Mouse (Mus musculus) cortical plate, adult 2 months (tissue): Measurements from ENCODE around the gene Fam120a. TPM values are rescaled to one million over a fixed set of nuclear protein-coding genes. Genes with fewer than 3 reads are reported as not detected.

Source experiments
- H3K27ac ChIP-seq: fragments of 200-500 bp; 2 replicates; pipeline ENCODE4 v1.5.1; 2012; ENCODE audit warnings: low read length, control low read depth, inconsistent platforms; ENCODE audit not compliant: insufficient read depth
- H3K4me1 ChIP-seq: fragments of 200-500 bp; 2 replicates; pipeline ENCODE4 v1.6.1; 2011; ENCODE audit warnings: low read length; ENCODE audit not compliant: control insufficient read depth, insufficient read depth
- H3K4me3 ChIP-seq: fragments of 200-500 bp; 2 replicates; pipeline ENCODE4 v1.5.1; 2011; ENCODE audit warnings: mild to moderate bottlenecking, low read length, control low read depth; ENCODE audit not compliant: insufficient read depth
- CTCF ChIP-seq: fragments of 200-500 bp; IDR thresholded peaks from 2 replicates; pipeline ENCODE4 v1.5.1; 2011; ENCODE audit warnings: mild to moderate bottlenecking, control low read depth, low read length; ENCODE audit not compliant: insufficient read depth; ENCODE audit errors: extremely low read depth
- POLR2A ChIP-seq: fragments of 200-500 bp; IDR thresholded peaks from 2 replicates; pipeline ENCODE4 v1.6.1; 2011; ENCODE audit warnings: mild to moderate bottlenecking, low read length, control low read depth; ENCODE audit not compliant: insufficient read depth; ENCODE audit errors: extremely low read depth
- polyA plus RNA-seq: library from polyadenylated mRNA; depleted of rRNA; stranded (reverse); fragments of >200 nt; gene quantifications from 2 replicates; pipeline ENCODE4 v1.2.3, GENCODE M21; 2012; rRNA removed

Fam120a gene
- polyA plus RNA-seq, 1 experiment: 81.6 TPM

DNA sequence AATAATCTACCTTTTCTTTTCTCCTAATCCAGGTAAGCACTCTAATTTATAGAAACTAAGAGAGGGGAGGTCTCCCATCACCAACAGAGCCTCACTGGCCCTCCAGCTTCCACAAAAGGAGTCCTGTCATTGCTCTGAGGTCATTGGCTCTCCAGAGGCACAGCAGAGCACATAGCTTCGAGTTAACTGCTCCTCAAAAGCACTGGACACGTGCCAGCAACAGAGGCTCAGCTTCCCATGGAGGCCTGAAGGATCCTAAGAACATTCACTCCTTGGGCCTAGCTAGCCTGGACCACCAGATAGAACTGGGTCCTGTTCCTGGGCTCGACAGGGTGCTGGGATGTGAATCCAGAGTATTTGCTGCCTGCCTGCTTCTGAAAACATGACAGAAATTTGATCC is 118.7 kb downstream of the Fam120a start:
- Histone ChIP-seq H3K4me3 (no peak overlapping the region), H3K27ac (no peak overlapping the region), H3K4me1 (peaks cover 5% of the 10 kb centered on the region; the same call in 1 of the 2 replicates)
- TF ChIP-seq POLR2A (no peak), CTCF (no peak)

DNA sequence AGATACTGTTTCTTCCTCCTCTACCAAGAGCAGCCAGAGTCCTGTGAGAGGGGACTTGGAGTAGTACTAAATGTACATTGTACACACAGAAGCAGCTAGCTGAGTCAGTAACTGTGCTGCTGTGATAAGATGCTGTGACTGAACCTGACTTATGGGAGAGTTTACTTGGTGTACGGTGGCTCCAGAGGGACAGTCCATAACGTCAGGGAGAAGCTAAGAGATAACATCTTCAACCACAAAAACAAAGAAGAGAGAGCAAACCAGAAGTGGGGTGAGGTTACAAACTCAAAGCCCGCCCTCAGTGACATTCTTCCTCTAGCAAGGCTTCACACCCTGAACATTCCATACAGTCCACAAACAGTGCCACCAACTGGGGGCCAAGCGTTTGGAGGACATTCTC is 122.5 kb downstream of the Fam120a start:
- H3K4me1 ChIP-seq: peaks cover 2% of the 10 kb centered on the region; the same call in 1 of the 2 replicates
- TF ChIP-seq POLR2A: no peak
- TF ChIP-seq CTCF: no peak
- no peak overlapping the region for H3K27ac ChIP-seq
- H3K4me3 ChIP-seq: no peak overlapping the region

DNA sequence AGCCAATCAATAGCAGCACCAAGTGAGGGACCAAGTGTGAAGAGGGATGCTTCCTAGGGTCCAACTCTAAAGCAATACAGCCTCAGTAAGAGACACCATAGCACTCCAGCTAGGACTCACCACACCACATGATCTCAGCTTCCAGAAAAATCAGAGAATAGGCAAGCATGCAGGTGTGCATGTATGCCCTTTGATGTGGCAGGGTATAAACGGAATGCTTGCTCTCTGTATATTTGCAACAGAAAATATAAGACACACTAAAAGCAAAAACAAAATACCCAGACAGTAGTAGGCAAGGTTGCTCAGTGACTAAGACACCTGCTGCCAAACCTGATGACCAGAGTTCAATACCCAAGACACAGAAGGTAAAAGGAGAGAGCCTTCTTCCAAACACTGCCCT is 124.3 kb downstream of the Fam120a start:
- Histone ChIP-seq H3K27ac (no peak overlapping the region), H3K4me1 (peaks cover 2% of the 10 kb centered on the region; the same call in 1 of the 2 replicates), H3K4me3 (no peak overlapping the region)
- no peak for TF ChIP-seq POLR2A
- TF ChIP-seq CTCF: no peak

DNA sequence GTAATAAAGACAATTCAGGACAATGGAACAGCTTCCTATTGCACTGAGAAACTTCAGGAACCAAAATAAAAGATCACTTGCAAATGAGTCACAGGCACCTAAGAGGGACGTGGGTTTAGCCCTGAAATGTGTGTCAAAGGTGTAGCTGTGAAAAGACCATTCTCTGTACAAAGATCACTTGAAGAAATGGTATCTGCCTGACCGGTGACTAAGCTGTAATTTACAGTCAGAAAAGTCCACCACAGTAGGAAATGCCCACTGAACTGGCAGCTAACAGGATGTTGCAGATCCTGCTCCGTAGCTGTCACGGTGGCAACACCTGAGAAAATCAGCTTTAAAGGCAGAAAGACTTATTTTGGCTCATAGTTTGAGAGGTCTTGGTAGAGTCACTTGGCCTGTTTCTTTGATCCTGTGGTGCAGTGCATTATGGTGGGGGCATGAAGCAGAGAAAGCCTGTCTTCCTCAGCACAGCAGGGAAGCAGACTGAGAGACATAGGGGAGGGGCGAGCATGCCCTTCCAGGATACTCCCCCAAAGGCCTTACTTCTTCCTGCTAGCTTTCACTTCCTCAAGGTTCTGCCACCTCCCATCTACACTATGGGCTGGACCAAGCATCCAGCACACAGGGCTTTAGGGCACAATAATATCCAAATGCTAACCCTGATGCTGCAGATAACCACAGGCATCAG is 125.8 kb downstream of the Fam120a start:
- Histone ChIP-seq H3K27ac (no peak overlapping the region), H3K4me1 (peaks cover 2% of the 10 kb centered on the region; the same call in 1 of the 2 replicates), H3K4me3 (no peak overlapping the region)
- no peak for TF ChIP-seq POLR2A
- no peak for TF ChIP-seq CTCF

DNA sequence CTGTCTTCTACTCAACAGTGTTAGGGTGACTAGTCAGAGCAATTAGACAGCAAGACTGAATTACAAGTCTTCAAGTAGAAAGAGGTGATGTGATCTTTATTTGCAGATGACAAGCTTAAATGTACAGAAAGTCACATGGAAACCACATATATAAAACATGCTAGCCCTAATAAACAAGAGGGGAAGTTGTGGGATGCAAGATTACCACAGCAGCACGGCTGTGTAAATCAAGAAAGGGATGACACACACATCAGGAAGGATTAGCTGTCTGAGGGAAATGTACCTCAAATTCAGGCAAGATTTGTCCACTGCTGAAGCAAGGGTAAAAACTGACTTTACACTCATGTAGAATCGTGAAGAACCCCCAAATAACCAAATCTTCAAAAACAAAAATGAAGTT is 129.5 kb downstream of the Fam120a start:
- Histone ChIP-seq H3K27ac (no peak overlapping the region), H3K4me1 (no peaks in the 10 kb centered on the region; the same call in 1 of the 2 replicates), H3K4me3 (no peak overlapping the region)
- no peak for TF ChIP-seq CTCF
- no peak for TF ChIP-seq POLR2A

DNA sequence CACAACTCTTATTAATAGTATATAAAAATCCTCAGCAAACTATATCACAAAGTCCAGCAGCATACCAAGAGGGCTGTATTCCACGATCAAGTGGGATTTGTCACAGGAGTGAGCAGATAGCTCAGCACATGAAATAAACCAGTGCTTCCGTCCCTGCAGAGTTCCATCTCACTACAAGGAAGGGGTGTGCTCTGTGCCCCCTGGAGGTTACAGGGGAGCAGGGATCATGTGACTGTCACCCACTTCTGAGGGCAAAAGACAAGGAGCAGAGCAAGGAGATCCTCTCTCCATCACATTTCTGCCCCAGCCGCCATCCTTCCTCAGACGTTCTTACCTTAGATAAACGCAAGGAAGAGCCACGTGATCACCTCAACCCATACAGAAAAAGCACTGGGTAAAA is 130.3 kb downstream of the Fam120a start:
- TF ChIP-seq CTCF: no peak
- no peak for TF ChIP-seq POLR2A
- Histone ChIP-seq H3K4me3 (no peak overlapping the region), H3K27ac (no peak overlapping the region), H3K4me1 (no peaks in the 10 kb centered on the region; the same call in 1 of the 2 replicates)

DNA sequence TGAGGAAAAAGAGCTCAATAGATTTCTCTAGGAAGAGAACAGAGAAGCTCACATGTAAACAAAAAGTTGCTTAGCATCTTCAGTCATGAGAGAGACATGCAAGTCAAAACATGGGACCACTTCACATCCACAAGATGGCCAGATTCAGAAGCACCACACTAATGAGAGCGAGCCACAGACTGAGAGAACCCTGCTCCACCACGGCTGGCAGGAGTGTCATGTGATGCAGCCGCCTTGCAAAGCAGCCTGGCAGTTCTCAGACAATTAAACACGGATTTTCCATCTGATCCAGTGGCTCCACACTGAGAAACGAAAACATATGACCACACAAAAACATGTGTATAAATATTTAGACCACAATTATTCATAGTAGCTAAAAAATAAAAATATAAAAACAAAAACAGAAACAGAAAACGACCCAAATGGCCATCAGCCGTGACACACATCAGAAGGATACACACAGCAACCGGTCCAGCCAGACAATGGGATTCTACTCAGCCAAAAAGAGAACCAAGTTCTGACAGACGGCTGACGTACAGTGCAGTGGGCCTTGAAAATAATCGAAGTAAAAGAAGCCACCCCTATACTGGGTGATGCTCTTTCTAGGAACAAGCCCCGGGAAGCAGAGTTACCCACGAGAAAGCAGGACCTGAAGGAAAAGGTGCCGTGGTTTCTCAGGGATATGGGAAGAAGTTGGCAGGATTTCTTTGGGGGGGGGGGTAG is 137.1 kb downstream of the Fam120a start:
- Histone ChIP-seq H3K27ac (no peak overlapping the region), H3K4me1 (no peaks in the 10 kb centered on the region), H3K4me3 (no peak overlapping the region)
- TF ChIP-seq POLR2A: no peak
- no peak for TF ChIP-seq CTCF

DNA sequence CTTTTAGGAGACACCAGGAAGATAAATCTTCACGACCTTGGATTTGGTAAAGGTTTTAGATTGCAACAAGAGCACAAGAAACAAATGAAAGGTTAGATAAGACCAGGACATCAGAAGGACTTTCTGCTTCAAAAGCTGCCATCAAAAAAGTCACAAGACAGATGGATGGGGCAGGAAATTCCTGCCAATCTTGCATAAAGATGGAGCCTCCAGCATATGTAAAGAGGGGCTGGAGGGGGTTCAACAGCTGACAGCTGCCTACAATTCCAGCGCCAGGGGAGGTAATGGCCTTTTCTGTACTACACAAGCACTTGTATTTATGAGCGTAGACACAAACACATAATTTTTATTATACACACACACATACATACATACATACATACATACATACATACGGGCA is 138.0 kb downstream of the Fam120a start:
- no peak for TF ChIP-seq CTCF
- TF ChIP-seq POLR2A: no peak
- Histone ChIP-seq H3K4me3 (no peak overlapping the region), H3K4me1 (no peaks in the 10 kb centered on the region), H3K27ac (no peak overlapping the region)

Other genes starting within 250 kb of the Fam120a start
- 17.5 and 17.7 TPM in 2 replicates for gene Phf2, start 96.9 kb downstream of the Fam120a start, polyA plus RNA-seq
- 62.4 and 65.4 TPM in 2 replicates for gene Wnk2, start 180.0 kb upstream of the Fam120a start, polyA plus RNA-seq
- 50.2 and 55.1 TPM in 2 replicates for gene Ninj1, start 219.5 kb upstream of the Fam120a start, polyA plus RNA-seq
- 32.0 and 36.5 TPM in 2 replicates for gene Card19, start 248.0 kb upstream of the Fam120a start, polyA plus RNA-seq